Mouse (Mus musculus) bone marrow, adult 2 months (tissue): ENCODE results near the gene Carm1.

Source experiments
- CTCF ChIP-seq: fragments of 200-500 bp; IDR thresholded peaks from 2 replicates; pipeline ENCODE4 v1.5.1; 2011; ENCODE audit warnings: low read length, control low read depth; ENCODE audit not compliant: control insufficient read depth, insufficient read depth
- POLR2A ChIP-seq: fragments of 200-500 bp; IDR thresholded peaks from 2 replicates; pipeline ENCODE4 v1.6.1; 2011; ENCODE audit warnings: low read depth, mild to moderate bottlenecking, control low read depth, low read length, borderline replicate concordance; ENCODE audit not compliant: control insufficient read depth

DNA sequence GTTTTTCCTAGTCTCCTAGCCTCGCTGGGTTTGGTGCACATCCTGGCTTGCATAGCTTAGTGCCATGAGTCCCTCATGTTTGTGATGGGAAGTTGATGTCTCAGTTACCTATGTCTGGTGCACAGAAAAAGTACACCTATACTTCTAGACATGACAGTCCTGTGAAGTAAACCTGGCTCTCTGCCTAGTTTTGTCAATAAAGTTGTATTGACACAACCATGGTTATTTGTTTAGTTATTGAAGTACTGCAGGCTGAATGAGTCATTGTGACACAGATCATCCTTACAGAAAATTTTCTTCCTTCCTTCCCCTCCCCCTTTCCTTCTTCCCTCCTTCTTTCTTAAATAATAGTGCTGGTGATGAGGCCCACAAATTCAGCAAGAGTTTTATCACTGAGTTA, 17.7 kb downstream of the Carm1 start:
- TF ChIP-seq CTCF (no peak), POLR2A (no peak)
